Mouse (Mus musculus): ENCODE measurements at regions not wholly inside any gene's neighbourhood (a gene's known extent, or its start where the extent isn't known, plus 50 kb on each side); places are given as distances from the start of the nearest gene placed in this dataset.
A peak's percentile ranks its signal among the peaks of the same experiment; 100 is the strongest.

DNA sequence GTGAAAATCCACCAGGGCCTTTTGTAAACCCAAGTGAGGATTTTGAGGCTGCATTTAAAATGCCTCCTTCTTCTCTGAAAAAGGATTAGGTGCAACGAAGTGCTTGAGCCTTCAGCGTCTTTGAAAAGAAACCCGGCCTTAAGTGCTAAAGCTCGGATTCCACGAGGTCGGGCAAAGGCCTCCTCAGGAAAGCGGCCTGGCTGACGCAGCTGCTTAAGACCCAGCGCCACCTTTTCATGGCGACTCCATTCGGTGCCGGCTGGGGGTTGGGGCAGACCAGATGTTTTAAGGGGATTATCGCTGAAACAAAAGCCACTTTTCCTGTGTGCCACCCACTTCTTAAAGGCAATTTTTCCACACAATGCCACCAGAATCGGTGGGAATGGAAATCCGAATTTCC is 61.6 kb upstream of the 4932438H23Rik start:
- intact Hi-C loops (cut with DNase I; ENCODE audit: low total_unique reads), result no loop called here
- DNase-seq, result no peak

DNA sequence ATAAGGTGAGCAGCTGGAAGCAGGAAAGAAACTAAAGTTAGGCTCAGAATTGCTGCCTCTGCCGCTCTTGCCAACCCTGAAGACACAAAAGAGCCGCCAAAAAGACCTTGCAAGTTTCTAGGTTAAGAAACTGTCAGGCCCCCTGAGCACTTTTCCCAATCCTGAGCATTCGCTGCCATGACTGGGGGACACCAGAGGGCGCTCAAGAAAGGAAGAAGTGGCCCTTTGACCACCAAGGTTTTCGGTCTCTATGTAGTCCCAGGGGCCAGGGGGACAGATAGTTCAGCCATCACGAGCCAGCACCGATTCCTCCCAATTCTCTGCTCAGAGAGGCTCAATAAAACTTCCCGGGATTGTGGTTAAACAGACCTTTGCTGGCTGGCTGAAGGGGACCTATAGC is 64.6 kb upstream of the Olig2 start:
- intact Hi-C loops (cut with DNase I; ENCODE audit: low total_unique reads), result loop anchor here (5.0 kb wide), 1 partner anchor 157 kb away; no protein-coding TSS in a partner anchor
- DNase-seq, result peak; percentile 19

DNA sequence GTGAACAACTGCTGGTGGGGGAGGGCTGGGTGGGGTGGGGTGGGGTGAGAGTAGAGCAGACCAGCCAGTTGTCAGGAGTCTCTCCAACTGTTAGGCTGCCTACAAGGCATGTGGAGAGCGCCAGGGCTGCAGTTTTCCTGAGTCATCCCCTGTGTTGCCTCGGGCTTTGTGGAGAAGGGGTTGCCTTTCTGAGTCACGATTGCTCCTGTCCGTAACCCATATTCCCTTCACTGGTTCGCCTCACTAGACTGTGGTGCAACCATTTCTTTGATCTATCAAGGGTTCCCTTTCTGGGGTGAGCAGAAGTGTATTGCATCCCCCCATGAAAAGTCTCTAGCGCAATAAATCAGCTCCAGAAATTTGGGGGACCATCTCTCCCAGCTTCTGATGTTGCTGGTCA is 63.6 kb upstream of the Olig2 start:
- DNase-seq, result no peak
- intact Hi-C loops (cut with DNase I; ENCODE audit: low total_unique reads), result loop anchor here (5.0 kb wide), 1 partner anchor 156 kb away; no protein-coding TSS in a partner anchor

DNA sequence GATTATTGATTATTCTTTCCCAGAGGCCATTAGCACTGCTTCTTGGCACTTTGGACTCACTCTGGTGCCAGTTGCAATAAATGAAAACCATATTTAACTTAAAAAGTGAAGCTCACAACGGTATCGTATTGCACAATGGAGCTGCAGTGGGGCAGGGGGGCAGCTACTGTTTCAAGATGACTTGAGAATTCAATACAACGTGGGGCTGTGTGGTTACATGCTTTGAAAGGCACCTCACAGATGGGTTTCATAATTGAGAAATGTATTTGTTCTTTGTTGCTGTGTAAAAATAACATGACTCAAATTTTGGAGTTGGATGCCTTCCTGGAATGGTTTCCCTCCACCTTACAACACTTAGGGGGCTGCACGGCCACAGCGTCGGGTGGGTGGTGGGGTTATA is 62.9 kb upstream of the Olig2 start:
- no peak for DNase-seq
- intact Hi-C loops (cut with DNase I; ENCODE audit: low total_unique reads), result loop anchor here (5.0 kb wide), 1 partner anchor 155 kb away; no protein-coding TSS in a partner anchor

DNA sequence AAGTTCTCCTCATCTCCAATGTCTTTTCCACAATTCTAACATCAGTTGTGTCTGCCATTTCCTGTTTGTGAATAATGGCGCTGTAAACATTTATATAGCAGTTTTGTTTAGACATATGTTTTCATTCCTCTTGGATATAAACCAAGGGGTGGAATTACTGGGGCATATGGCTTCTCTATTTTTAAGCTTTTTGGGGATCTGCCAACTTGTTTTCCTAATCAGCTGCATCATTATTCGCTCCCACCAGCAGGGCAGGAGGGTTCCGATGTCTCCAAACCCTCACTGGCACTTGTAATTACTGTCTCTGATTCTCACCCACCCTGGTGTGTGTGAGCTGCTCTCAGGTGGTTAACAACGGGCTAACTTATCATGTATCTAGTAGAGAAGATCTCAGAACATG is 59.4 kb upstream of the Olig2 start:
- DNase-seq, result no peak
- intact Hi-C loops (cut with DNase I; ENCODE audit: low total_unique reads), result no loop called here

DNA sequence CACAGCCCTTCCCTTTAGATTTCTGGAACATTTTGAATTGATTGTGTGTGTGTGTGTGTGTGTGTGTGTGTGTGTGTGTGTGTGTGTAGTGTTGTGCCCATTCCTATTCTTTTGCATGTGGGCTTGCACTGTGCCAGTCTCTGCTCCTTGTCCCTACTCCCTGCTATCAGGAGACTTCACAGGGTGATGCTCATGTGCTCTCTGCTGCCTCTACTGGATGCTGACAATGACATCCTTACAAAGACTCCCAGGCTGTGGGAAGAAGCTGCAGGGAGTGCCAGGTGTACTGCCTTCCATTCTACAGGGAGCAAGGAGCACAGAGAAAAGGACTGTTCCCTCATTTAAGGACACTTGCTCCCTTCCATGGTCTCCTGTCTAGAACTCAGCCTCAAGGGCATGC is 58.4 kb upstream of the Olig2 start:
- intact Hi-C loops (cut with DNase I; ENCODE audit: low total_unique reads), result no loop called here
- no peak for DNase-seq

DNA sequence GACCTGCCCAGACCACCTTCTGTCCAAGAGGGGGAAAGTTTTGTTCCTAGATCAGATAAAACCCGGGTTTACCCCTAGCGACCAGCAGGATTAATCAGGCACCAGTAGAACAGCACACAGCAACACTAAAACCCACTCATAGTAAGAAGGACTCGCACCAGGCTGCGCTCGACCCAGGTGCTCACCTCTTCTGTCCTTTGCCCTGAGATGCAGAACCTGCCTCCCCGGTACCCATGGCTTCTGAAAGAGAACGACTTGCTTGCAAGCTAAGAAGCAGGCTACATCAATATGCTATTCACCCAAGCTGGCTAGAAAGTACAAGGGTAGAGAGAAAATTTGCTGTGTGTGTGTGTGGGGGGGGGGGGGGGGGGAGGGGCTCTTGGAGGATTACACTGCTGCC is 56.9 kb upstream of the Olig2 start:
- DNase-seq, result no peak

DNA sequence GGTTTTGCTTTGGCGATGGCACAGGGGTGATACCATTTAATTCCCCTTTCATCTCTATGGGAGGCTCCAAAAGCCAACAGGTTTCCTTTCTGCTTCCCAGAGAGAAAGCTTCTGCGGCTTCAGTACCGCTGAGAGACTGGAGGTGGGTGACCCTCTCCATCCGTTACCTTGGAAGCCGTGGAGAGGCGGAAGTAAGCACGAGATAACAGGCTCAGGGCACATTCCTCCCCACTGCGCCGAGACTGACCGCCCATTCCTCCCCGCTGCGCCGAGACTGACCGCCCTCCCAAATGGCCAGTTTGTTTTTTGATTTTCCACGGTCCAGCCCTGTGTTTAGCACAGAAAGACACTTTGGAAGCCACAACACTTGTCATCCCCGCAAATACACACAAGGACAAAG is 55.4 kb upstream of the Olig2 start:
- no peak for DNase-seq
- intact Hi-C loops (cut with DNase I; ENCODE audit: low total_unique reads), result no loop called here

More for the DNA sequence above, 56.9 kb upstream of the Olig2 start:
- intact Hi-C loops (cut with DNase I; ENCODE audit: low total_unique reads), result no loop called here

DNA sequence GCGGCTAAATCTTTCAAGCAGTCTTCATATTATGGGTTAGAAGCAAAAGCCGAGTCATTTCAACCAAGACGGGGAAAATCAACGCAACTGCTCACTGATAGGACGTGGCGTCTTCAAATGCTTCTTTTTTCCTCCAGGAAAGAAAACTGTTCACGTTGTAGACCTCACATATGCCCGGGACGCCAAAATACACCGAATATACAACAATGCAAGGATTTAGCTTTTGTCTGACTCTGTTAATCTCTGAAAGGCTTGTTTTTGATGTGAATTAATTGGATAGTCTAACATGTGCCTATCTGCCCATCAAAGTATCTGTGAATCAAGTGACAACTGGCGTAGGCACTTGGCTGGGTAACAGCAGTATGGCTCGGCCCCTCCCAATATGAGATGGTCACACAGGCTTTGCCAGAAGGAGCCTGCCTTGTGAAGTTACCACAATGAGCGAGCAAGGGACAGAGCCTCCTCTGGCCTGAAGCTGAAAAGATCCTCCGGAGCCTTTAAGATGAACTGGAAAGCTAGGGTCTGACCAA is 53.3 kb upstream of the Olig2 start:
- intact Hi-C loops (cut with DNase I; ENCODE audit: low total_unique reads), result no loop called here
- DNase-seq, result no peak

DNA sequence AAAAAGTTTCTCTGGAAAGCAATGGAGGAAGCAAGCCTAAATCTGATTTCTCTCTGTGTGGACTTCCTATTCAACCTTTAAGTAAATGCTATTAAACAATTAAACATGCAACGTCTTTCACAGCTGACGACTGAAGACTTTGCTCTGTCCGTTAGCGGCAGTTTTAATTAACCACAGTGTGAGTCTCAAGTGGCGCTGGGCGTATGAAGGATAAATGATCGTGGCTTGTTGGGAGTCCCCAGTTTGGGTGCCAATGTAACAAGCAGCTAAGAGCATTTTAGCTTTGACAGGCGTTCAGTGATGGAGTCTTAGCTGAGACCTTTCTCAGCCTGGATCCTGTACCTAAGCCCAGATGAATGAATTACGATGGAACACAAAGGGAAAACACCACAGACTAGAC is 52.7 kb upstream of the Olig2 start:
- DNase-seq, result no peak
- intact Hi-C loops (cut with DNase I; ENCODE audit: low total_unique reads), result no loop called here

DNA sequence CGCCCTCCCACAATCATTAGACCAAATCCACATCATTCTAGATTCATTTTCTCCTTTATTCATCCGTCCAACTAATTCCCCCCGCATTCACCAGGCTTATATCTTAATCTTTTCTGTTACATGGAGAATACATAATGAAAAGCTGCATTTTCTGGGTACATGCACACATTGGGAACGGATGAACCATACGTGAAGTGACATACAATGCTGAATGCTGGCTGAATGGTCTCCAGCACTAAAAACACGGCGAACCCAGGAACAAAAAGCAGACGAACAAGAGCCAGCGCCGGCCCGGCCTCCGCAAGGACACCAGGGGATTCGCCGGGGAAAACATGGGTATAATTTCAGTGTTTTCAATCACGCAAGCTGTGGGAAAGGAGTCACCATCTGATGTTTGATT is 52.0 kb upstream of the Olig2 start:
- intact Hi-C loops (cut with DNase I; ENCODE audit: low total_unique reads), result no loop called here

DNA sequence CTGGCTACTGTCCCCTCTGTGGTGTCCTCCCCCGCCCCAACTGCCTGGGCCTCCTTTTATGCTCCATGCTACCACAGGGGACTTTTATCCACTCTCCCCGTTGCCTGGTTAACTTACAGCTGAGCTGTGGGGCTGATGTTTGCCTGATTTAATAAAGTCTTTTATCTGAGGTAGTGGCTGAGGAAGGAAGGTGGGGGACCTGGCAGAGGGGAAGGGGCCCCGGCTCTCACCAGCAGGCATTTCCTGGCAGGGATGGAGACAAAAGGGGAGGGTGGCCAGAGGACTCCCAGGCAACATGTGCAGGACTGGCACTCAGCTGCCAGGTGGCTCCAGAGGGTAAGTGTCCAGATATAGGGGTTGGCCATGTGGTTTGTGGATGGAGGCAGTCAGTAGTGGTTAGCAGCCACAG is 51.4 kb upstream of the Olig2 start:
- intact Hi-C loops (cut with DNase I; ENCODE audit: low total_unique reads), result no loop called here
- no peak for DNase-seq

More for the DNA sequence above, 52.0 kb upstream of the Olig2 start:
- DNase-seq, result no peak

DNA sequence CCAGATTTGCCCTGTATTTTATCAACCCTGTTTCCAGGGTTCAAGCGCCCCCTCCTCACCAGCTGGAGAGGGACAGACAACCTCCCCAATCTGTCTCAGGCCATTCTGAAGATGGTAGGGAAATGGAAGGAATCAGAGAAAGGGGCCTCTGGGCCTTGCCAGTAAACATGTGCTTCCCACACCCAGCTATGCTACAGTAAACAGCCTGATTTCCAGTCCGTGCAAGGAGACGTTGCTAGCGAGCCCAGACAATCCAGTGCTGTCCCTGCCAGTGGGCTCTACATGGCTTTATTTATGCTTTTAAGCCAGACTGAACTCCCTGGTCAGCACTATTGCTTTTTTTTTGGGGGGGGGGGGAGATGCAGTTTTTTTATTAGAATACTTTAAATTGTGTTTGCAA is 50.9 kb upstream of the Olig2 start:
- intact Hi-C loops (cut with DNase I; ENCODE audit: low total_unique reads), result no loop called here
- DNase-seq, result no peak
